Mouse (Mus musculus): ENCODE measurements around the gene Ogfod3. TPM values are rescaled to one million over a fixed set of nuclear protein-coding genes. Genes with fewer than 3 reads are reported as not detected.

Ogfod3 gene
- polyA plus RNA-seq (2015; fragmentation: Illumina TruSeq; extraction: RNeasy Lipid Tissue Mini Kit (QIAGEN cat#74804); ENCODE audit: insufficient read depth, low read depth, low replicate concordance): 3.0 TPM

GRCm38 (mm10) chr11:121204161-121205006 is at the start of gene Ogfod3, which contains the start of gene Hexdc:
Gene Ogfod3, minus strand, starts transcription at chr11:121204711.
Gene Hexdc, plus strand, starts transcription at chr11:121204433.

GRCm38 (mm10) chr11:121236564-121237344 is 32.2 kb upstream of the Ogfod3 start, which contains the start of gene Narf:
Gene Narf, plus strand, starts transcription at chr11:121237253.

GRCm38 (mm10) chr11:121229018-121229439 is 24.5 kb upstream of the Ogfod3 start, which contains the start of gene Cybc1:
Gene Cybc1, minus strand, starts transcription at chr11:121229322.

GRCm38 (mm10) chr11:121159971-121160370 is 44.5 kb downstream of the Ogfod3 start, which contains the start of gene Uts2r:
Gene Uts2r, plus strand, starts transcription at chr11:121160271.

GRCm38 (mm10) chr11:121145865-121146264 is 58.6 kb downstream of the Ogfod3 start, which contains the start of gene Tex19.1:
Gene Tex19.1, plus strand, starts transcription at chr11:121146143.

Other genes with a start within 250 kb of the Ogfod3 start
- gene Csnk1d, start 213.4 kb downstream of the Ogfod3 start, polyA plus RNA-seq (2015; fragmentation: Illumina TruSeq; extraction: RNeasy Lipid Tissue Mini Kit (QIAGEN cat#74804); ENCODE audit: insufficient read depth, low read depth, low replicate concordance): 15.0 TPM
- gene Cd7, start 165.3 kb downstream of the Ogfod3 start, polyA plus RNA-seq (2015; fragmentation: Illumina TruSeq; extraction: RNeasy Lipid Tissue Mini Kit (QIAGEN cat#74804); ENCODE audit: insufficient read depth, low read depth, low replicate concordance): not detected
- gene Sectm1b, start 141.1 kb downstream of the Ogfod3 start, polyA plus RNA-seq (2015; fragmentation: Illumina TruSeq; extraction: RNeasy Lipid Tissue Mini Kit (QIAGEN cat#74804); ENCODE audit: insufficient read depth, low read depth, low replicate concordance): not detected
- gene Sectm1a, start 123.5 kb downstream of the Ogfod3 start, polyA plus RNA-seq (2015; fragmentation: Illumina TruSeq; extraction: RNeasy Lipid Tissue Mini Kit (QIAGEN cat#74804); ENCODE audit: insufficient read depth, low read depth, low replicate concordance): not detected
- not detected for gene Tex19.2, start 86.0 kb downstream of the Ogfod3 start, polyA plus RNA-seq (2015; fragmentation: Illumina TruSeq; extraction: RNeasy Lipid Tissue Mini Kit (QIAGEN cat#74804); ENCODE audit: insufficient read depth, low read depth, low replicate concordance)
- not detected for gene Tex19.1, start 58.6 kb downstream of the Ogfod3 start, polyA plus RNA-seq (2015; fragmentation: Illumina TruSeq; extraction: RNeasy Lipid Tissue Mini Kit (QIAGEN cat#74804); ENCODE audit: insufficient read depth, low read depth, low replicate concordance)
- gene Uts2r, start 44.4 kb downstream of the Ogfod3 start, polyA plus RNA-seq (2015; fragmentation: Illumina TruSeq; extraction: RNeasy Lipid Tissue Mini Kit (QIAGEN cat#74804); ENCODE audit: insufficient read depth, low read depth, low replicate concordance): not detected
- 6.0 TPM for gene Hexdc, start 278 bp downstream of the Ogfod3 start, polyA plus RNA-seq (2015; fragmentation: Illumina TruSeq; extraction: RNeasy Lipid Tissue Mini Kit (QIAGEN cat#74804); ENCODE audit: insufficient read depth, low read depth, low replicate concordance)
- 7.9 TPM for gene Cybc1, start 24.6 kb upstream of the Ogfod3 start, polyA plus RNA-seq (2015; fragmentation: Illumina TruSeq; extraction: RNeasy Lipid Tissue Mini Kit (QIAGEN cat#74804); ENCODE audit: insufficient read depth, low read depth, low replicate concordance)
- gene Narf, start 32.5 kb upstream of the Ogfod3 start, polyA plus RNA-seq (2015; fragmentation: Illumina TruSeq; extraction: RNeasy Lipid Tissue Mini Kit (QIAGEN cat#74804); ENCODE audit: insufficient read depth, low read depth, low replicate concordance): 3.6 TPM
- gene Foxk2, start 55.3 kb upstream of the Ogfod3 start, polyA plus RNA-seq (2015; fragmentation: Illumina TruSeq; extraction: RNeasy Lipid Tissue Mini Kit (QIAGEN cat#74804); ENCODE audit: insufficient read depth, low read depth, low replicate concordance): 3.7 TPM
- gene Wdr45b, start 149.7 kb upstream of the Ogfod3 start, polyA plus RNA-seq (2015; fragmentation: Illumina TruSeq; extraction: RNeasy Lipid Tissue Mini Kit (QIAGEN cat#74804); ENCODE audit: insufficient read depth, low read depth, low replicate concordance): 8.1 TPM
- gene Rab40b, start 183.5 kb upstream of the Ogfod3 start, polyA plus RNA-seq (2015; fragmentation: Illumina TruSeq; extraction: RNeasy Lipid Tissue Mini Kit (QIAGEN cat#74804); ENCODE audit: insufficient read depth, low read depth, low replicate concordance): 2.3 TPM
- gene Fn3krp, start 216.7 kb upstream of the Ogfod3 start, polyA plus RNA-seq (2015; fragmentation: Illumina TruSeq; extraction: RNeasy Lipid Tissue Mini Kit (QIAGEN cat#74804); ENCODE audit: insufficient read depth, low read depth, low replicate concordance): 2.5 TPM
- gene Fn3k, start 230.2 kb upstream of the Ogfod3 start, polyA plus RNA-seq (2015; fragmentation: Illumina TruSeq; extraction: RNeasy Lipid Tissue Mini Kit (QIAGEN cat#74804); ENCODE audit: insufficient read depth, low read depth, low replicate concordance): 5.2 TPM
- 11.4 TPM for gene Tbcd, start 247.2 kb upstream of the Ogfod3 start, polyA plus RNA-seq (2015; fragmentation: Illumina TruSeq; extraction: RNeasy Lipid Tissue Mini Kit (QIAGEN cat#74804); ENCODE audit: insufficient read depth, low read depth, low replicate concordance)